Mouse (Mus musculus) embryonic facial prominence, embryonic 15.5 days (tissue): Measurements from ENCODE around the gene Trpm3. TPM values are rescaled to one million over a fixed set of nuclear protein-coding genes. Genes with fewer than 3 reads are reported as not detected.
A peak's percentile ranks its signal among the peaks of the same experiment; 100 is the strongest.

ENCODE experiments used
- ATAC-seq: fragments of 200-750 bp; cut with Nextera tagmentation; 2 replicates; pipeline ENCODE4 v1.8.0; 2017; ENCODE audit warnings: low read depth, moderate TSS enrichment; ENCODE audit not compliant: insufficient number of reproducible peaks, low FRiP score, low TSS enrichment
- H3K27ac ChIP-seq: fragments of 300-500 bp; sonication (generic); replicated peaks from 2 replicates; pipeline ENCODE4 v1.5.1; 2015; ENCODE audit warnings: mild to moderate bottlenecking, inconsistent platforms
- H3K27me3 ChIP-seq: fragments of 300-500 bp; sonication (generic); 2 replicates; pipeline ENCODE4 v1.6.1; 2015; ENCODE audit warnings: inconsistent platforms
- H3K36me3 ChIP-seq: fragments of 300-500 bp; sonication (generic); 2 replicates; pipeline ENCODE4 v1.6.1; 2015; ENCODE audit warnings: mild to moderate bottlenecking, inconsistent platforms
- H3K4me1 ChIP-seq: fragments of 300-500 bp; sonication (generic); 2 replicates; pipeline ENCODE4 v1.6.1; 2015; ENCODE audit warnings: inconsistent platforms
- H3K4me2 ChIP-seq: fragments of 300-500 bp; sonication (generic); replicated peaks from 2 replicates; pipeline ENCODE4 v1.6.1; 2015; ENCODE audit warnings: mild to moderate bottlenecking, inconsistent platforms
- H3K4me3 ChIP-seq: fragments of 300-500 bp; sonication (generic); replicated peaks from 2 replicates; pipeline ENCODE4 v1.5.1; 2015; ENCODE audit warnings: mild to moderate bottlenecking, inconsistent platforms
- H3K9ac ChIP-seq: fragments of 300-500 bp; sonication (generic); 2 replicates; pipeline ENCODE4 v1.6.1; 2015; ENCODE audit warnings: inconsistent platforms
- H3K9me3 ChIP-seq: fragments of 300-500 bp; sonication (generic); replicated peaks from 2 replicates; pipeline ENCODE4 v1.6.1; 2016; ENCODE audit warnings: inconsistent platforms
- WGBS: fragments of 180-500 bp; shearing (Covaris S2); methylation state at CpG from one replicate; pipeline ENCODE4 v1.1.7; 2015; 5-methylcytosine and 5-hydroxymethylcytosine counted together
- polyA plus RNA-seq: library from polyadenylated mRNA; unstranded; fragments of >200 nt; fragmentation: Nextera tagmentation; extraction: Ambion mirVana; gene quantifications from 2 replicates; pipeline ENCODE4 v1.2.1, GENCODE M21; 2015

Gene Trpm3
- polyA plus RNA-seq, 1 experiment from 2014 or later: 2.6 TPM

- Histone ChIP-seq H3K4me1 (no peaks in the 10 kb centered on the region), H3K4me2 (no peak overlapping the region), H3K27me3 (no peaks in the 10 kb centered on the region), H3K27ac (no peak overlapping the region), H3K36me3 (no peaks in the 10 kb centered on the region), H3K4me3 (no peak overlapping the region), H3K9ac (no peak overlapping the region), H3K9me3 (no peaks in the 10 kb centered on the region)
- ATAC-seq: no peak
- WGBS: 80% methylated on average over 2 of the region's 2 CpGs
Measured at GRCm38 (mm10) chr19:22437207-22437606, 298.4 kb downstream of the Trpm3 start.

GRCm38 (mm10) chr19:22447418-22448339 lies 308.8 kb downstream of the Trpm3 start:
- WGBS: 5% methylated on average over 18 of the region's 18 CpGs
- Histone ChIP-seq H3K4me2 (peak overlapping the region; percentile 67), H3K9me3 (no peaks in the 10 kb centered on the region), H3K4me3 (peak overlapping the region; percentile 36), H3K36me3 (no peaks in the 10 kb centered on the region), H3K27ac (no peak overlapping the region), H3K4me1 (peaks cover 10% of the 10 kb centered on the region), H3K27me3 (peaks cover 3% of the 10 kb centered on the region; the same call in 1 of the 2 replicates), H3K9ac (no peak overlapping the region)
- ATAC-seq: no peak

GRCm38 (mm10) chr19:22448340-22449288 lies 309.8 kb downstream of the Trpm3 start:
- Histone ChIP-seq H3K9ac (no peak overlapping the region), H3K4me3 (peak overlapping the region; percentile 36), H3K27ac (no peak overlapping the region), H3K4me2 (peak overlapping the region; percentile 67), H3K36me3 (no peaks in the 10 kb centered on the region), H3K27me3 (peaks cover 3% of the 10 kb centered on the region; the same call in 1 of the 2 replicates), H3K9me3 (no peaks in the 10 kb centered on the region), H3K4me1 (peaks cover 10% of the 10 kb centered on the region)
- ATAC-seq: 0 out of 2 replicates have a peak, but pooled peaks have one; percentile 51
- 27% methylated on average over 20 of the region's 20 CpGs for WGBS

GRCm38 (mm10) chr19:22451290-22451689 lies 312.4 kb downstream of the Trpm3 start:
- 84% methylated on average over 5 of the region's 5 CpGs for WGBS
- no peak for ATAC-seq

GRCm38 (mm10) chr19:22456935-22457334 lies 318.1 kb downstream of the Trpm3 start:
- Histone ChIP-seq H3K27me3 (no peaks in the 10 kb centered on the region), H3K27ac (no peak overlapping the region), H3K4me3 (no peak overlapping the region), H3K36me3 (no peaks in the 10 kb centered on the region), H3K4me1 (no peaks in the 10 kb centered on the region), H3K9me3 (no peaks in the 10 kb centered on the region), H3K4me2 (no peak overlapping the region), H3K9ac (no peak overlapping the region)
- 91% methylated on average over 2 of the region's 2 CpGs for WGBS
- no peak for ATAC-seq

More at GRCm38 (mm10) chr19:22451290-22451689, 312.4 kb downstream of the Trpm3 start:
- H3K36me3 ChIP-seq: no peaks in the 10 kb centered on the region
- no peak overlapping the region for H3K9ac ChIP-seq
- peaks cover 3% of the 10 kb centered on the region; the same call in 1 of the 2 replicates for H3K27me3 ChIP-seq
- H3K4me1 ChIP-seq: peaks cover 10% of the 10 kb centered on the region
- no peak overlapping the region for H3K4me2 ChIP-seq
- no peaks in the 10 kb centered on the region for H3K9me3 ChIP-seq
- H3K27ac ChIP-seq: no peak overlapping the region
- no peak overlapping the region for H3K4me3 ChIP-seq

- Histone ChIP-seq H3K4me1 (no peaks in the 10 kb centered on the region), H3K9me3 (no peaks in the 10 kb centered on the region), H3K4me2 (no peak overlapping the region), H3K9ac (no peak overlapping the region), H3K36me3 (no peaks in the 10 kb centered on the region), H3K27me3 (no peaks in the 10 kb centered on the region), H3K27ac (no peak overlapping the region), H3K4me3 (no peak overlapping the region)
- no peak for ATAC-seq
Measured at GRCm38 (mm10) chr19:22462043-22462442, 323.2 kb downstream of the Trpm3 start.

GRCm38 (mm10) chr19:22463506-22463905 lies 324.7 kb downstream of the Trpm3 start:
- H3K4me3 ChIP-seq: no peak overlapping the region
- no peaks in the 10 kb centered on the region for H3K36me3 ChIP-seq
- 56% methylated on average over 3 of the region's 3 CpGs for WGBS
- no peaks in the 10 kb centered on the region for H3K27me3 ChIP-seq
- no peak overlapping the region for H3K27ac ChIP-seq
- no peak overlapping the region for H3K9ac ChIP-seq
- H3K9me3 ChIP-seq: no peaks in the 10 kb centered on the region
- no peak overlapping the region for H3K4me2 ChIP-seq
- no peak for ATAC-seq
- H3K4me1 ChIP-seq: no peaks in the 10 kb centered on the region

- no peak for ATAC-seq
Measured at GRCm38 (mm10) chr19:22469608-22470007, 330.8 kb downstream of the Trpm3 start.

GRCm38 (mm10) chr19:22473030-22473712 lies 334.3 kb downstream of the Trpm3 start:
- Histone ChIP-seq H3K4me1 (no peaks in the 10 kb centered on the region), H3K9me3 (no peaks in the 10 kb centered on the region), H3K27me3 (no peaks in the 10 kb centered on the region), H3K4me3 (no peak overlapping the region), H3K4me2 (no peak overlapping the region), H3K9ac (no peak overlapping the region), H3K36me3 (no peaks in the 10 kb centered on the region), H3K27ac (no peak overlapping the region)
- ATAC-seq: no peak
- WGBS: 68% methylated on average over 4 of the region's 4 CpGs

More at GRCm38 (mm10) chr19:22469608-22470007, 330.8 kb downstream of the Trpm3 start:
- no peak overlapping the region for H3K9ac ChIP-seq
- no peaks in the 10 kb centered on the region for H3K4me1 ChIP-seq
- 75% methylated on average over 4 of the region's 4 CpGs for WGBS
- no peak overlapping the region for H3K4me2 ChIP-seq
- no peak overlapping the region for H3K27ac ChIP-seq
- no peaks in the 10 kb centered on the region for H3K36me3 ChIP-seq
- H3K9me3 ChIP-seq: no peaks in the 10 kb centered on the region
- H3K27me3 ChIP-seq: no peaks in the 10 kb centered on the region
- no peak overlapping the region for H3K4me3 ChIP-seq

GRCm38 (mm10) chr19:22478295-22478989 lies 339.6 kb downstream of the Trpm3 start:
- H3K36me3 ChIP-seq: no peaks in the 10 kb centered on the region
- H3K27me3 ChIP-seq: no peaks in the 10 kb centered on the region
- no peak overlapping the region for H3K27ac ChIP-seq
- no peak overlapping the region for H3K9ac ChIP-seq
- WGBS: 91% methylated on average over 6 of the region's 6 CpGs
- no peak overlapping the region for H3K4me2 ChIP-seq
- no peaks in the 10 kb centered on the region for H3K4me1 ChIP-seq
- H3K9me3 ChIP-seq: no peaks in the 10 kb centered on the region
- no peak for ATAC-seq
- H3K4me3 ChIP-seq: no peak overlapping the region
